Mouse (Mus musculus) kidney, adult 8-10 months (tissue): ENCODE results near the gene Gpsm1.

Experiments
- DNase-seq, 2 experiments: peaks; one replicate each; pipeline ENCODE4 v3.0.0; 2022

The Gpsm1 gene

GRCm38 (mm10) chr2:26315072-26315924 lies at the start of gene Gpsm1:
TSS of gene Gpsm1 (plus strand) at chr2:26315515.
- peak; percentile 56 to 65 for DNase-seq

DNA sequence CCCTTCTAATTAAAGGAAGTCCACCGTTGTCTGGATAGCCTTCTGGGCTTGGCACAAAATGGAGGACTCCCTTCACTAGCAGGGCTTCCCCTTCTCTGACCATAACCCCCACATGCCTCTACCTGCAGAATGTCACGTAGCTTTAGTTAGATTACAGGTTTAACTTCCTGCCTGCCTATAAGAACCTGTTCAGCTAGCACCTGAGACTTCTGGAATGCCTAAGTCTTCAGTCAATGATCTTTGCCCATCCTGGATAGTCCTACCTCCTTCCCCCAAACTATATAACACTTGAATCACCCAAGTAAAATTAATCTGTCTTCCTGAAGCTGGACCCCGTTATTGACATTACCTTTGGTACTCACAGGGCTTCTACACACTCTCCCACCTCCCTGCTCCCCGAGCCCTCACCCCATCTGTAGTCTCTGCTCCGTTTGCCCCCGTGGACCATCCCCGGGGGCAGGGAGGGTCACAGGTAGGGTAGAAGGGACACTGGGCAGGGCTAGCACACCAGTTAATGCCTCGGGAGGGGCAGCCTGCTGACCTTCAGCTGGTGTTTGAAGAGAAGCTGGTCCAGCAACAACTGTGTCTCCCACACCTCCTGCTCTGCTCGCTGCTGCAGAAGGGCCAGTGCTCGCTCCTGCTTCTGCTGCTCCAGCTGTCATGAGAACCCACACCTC lies 49.1 kb upstream of the Gpsm1 start:
- no peak for DNase-seq

GRCm38 (mm10) chr2:26268216-26268615 lies 47.1 kb upstream of the Gpsm1 start:
- DNase-seq, result no peak

DNA sequence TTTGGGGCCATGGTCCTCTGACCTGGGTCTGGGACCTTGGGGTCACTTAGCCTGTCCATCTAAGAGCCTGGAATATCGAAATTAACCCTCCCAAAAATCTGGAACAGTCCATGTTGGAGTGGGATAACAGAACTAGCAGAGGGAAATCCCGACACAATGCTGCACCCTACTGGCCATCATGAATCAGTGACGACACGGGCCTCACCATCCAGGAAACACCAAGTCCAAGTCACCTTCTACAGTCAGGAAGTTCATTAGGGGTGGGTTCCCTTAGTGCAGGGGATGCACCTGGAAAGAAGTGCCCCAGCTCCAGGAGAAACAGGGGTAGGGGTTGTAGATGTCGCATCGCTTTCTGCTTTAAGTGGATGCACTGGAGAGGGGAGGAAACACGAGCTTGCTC lies 41.7 kb upstream of the Gpsm1 start:
- peak; percentile 22 to 55 for DNase-seq

DNA sequence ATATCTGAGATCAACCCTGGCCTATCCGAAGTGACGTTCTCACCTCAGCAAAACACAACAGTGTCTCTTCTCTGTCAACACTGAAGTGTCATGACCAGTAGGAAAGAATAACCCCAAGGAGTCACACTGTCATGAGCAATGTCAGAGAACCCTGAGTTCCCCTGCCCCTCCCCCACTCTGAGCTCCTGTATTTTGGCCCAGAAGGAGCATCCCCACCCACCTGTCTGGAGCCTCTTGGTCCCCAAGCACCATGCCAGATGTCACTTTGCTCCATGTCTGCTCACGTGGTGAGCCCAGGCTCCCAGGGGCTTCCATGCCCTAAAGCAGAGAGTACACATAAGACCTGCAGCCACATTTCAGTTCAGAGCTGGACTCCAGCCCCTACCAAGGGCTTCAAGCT lies 35.6 kb upstream of the Gpsm1 start:
- no peak for DNase-seq

DNA sequence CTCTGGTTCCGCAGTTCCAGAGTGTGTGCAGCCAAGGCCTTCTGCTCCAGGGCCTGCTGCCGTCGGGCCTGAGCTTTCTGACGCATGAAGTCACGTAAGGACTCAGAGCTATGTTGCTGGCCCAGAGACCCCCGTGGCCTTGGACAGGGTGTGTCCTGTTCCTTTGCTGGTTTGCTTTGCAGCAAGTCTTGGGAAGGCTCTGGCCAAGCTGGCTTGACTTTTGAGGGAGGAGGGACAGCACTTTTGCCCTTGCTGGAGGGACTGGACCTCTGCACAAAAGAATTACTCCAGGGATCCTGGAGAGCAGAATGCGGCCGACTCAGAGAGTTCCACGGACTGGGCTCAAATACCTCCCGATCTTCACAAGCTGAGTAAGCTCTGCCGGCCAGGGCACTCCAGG lies 34.7 kb upstream of the Gpsm1 start:
- DNase-seq, result no peak

- no peak for DNase-seq
Measured at GRCm38 (mm10) chr2:26285804-26286203, 29.5 kb upstream of the Gpsm1 start.

DNA sequence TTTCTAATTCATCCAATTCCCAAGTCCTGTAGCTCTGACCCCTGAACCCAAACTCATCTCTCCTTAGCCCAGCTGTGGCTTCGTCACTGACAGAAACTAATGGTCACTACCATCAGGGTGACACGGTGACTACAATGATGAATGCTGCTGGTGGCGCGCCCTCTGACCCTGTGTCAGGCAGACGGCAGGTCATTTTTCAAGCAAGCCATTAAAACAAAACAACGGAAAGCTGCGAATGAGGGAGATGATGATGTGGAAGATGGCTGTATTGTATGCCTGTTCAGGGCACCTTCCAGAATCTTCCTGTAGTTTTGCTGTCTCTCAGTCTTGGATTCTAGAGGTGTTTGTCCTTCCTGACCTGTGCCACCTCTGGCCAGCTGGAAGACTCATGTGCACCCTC lies 28.9 kb upstream of the Gpsm1 start:
- no peak for DNase-seq

GRCm38 (mm10) chr2:26290133-26290532 lies 25.2 kb upstream of the Gpsm1 start:
- no peak for DNase-seq

DNA sequence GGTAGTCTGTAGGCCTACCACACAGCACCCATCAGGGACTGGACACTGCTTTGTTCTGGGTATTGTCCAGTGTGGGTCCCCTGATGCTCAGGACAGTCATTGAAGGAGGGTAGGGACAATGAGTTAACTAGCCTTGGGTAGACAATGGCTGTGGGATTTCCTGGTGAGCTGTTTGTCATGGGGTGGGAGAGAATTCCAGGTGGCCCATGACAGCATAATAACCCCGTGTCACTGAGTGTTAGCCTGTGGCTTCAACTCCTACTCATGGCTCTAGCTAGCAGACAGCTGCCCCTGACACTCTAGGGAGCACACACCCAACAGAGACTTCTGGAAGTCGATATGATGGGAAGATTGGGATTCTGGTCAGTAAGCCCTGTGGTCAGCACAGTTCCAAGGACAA lies 20.9 kb upstream of the Gpsm1 start, which contains the start of gene Ccdc187:
Ccdc187 (minus strand) TSS at position 101 of the 400 bp plus-strand sequence.
- DNase-seq, result no peak

DNA sequence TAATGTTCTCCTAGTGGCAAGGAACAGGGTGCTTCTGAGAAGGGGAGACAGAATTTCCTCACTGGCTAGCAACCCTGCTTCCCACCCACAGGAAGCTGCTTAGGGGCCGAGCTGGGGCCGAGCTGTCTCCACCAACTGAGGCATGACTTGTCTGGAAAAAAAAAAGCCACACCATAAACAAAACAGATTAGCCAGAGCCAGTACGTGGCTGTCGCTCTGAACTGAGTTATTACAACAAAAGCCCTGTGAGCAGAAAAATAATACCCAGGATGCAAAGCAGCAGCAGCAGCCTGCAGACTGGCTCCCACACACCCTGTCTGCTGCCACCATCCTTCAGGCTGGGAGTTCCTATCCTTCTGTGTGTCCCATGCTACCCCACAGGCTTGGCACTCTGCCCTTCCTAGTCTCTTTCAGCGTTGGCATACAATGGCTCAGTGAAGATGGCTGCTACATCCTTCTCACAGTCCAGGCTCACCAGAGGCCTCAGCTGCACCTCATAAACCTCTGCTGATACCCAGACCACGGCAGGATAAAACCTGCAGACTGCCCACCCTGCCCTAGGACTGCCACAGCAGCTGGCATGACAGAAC lies 18.6 kb upstream of the Gpsm1 start:
- no peak for DNase-seq

- DNase-seq, result no peak
Measured at GRCm38 (mm10) chr2:26298208-26298855, 17.0 kb upstream of the Gpsm1 start.

- no peak for DNase-seq
Measured at GRCm38 (mm10) chr2:26298856-26299230, 16.5 kb upstream of the Gpsm1 start.

- DNase-seq, result no peak
Measured at GRCm38 (mm10) chr2:26299336-26299735, 16.0 kb upstream of the Gpsm1 start.

- no peak for DNase-seq
Measured at GRCm38 (mm10) chr2:26300161-26300807, 15.0 kb upstream of the Gpsm1 start.

GRCm38 (mm10) chr2:26300808-26301174 lies 14.5 kb upstream of the Gpsm1 start:
- DNase-seq, result peak; percentile 75 to 87

GRCm38 (mm10) chr2:26302005-26302503 lies 13.3 kb upstream of the Gpsm1 start:
- DNase-seq, result no peak

- no peak for DNase-seq
Measured at GRCm38 (mm10) chr2:26304711-26305110, 10.6 kb upstream of the Gpsm1 start.

DNA sequence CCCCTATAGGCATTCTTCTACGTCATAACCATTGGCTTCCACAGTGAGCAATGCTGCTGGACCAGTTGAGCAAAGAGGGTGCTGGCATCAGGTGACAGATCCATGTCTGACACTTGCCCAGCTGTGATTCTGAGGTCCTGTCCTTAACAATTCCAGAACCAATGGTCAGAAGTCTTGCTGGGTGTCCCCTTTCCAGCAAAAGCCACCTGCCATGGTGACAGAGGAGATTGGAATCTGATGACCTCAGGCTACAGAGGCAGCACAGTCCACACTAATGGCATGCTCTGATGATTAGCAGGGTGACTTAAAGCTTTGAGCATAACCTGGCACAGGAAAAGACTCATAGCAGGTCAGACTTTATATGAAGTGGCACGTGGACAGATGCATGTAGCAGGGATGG lies 9.8 kb upstream of the Gpsm1 start:
- no peak for DNase-seq

DNA sequence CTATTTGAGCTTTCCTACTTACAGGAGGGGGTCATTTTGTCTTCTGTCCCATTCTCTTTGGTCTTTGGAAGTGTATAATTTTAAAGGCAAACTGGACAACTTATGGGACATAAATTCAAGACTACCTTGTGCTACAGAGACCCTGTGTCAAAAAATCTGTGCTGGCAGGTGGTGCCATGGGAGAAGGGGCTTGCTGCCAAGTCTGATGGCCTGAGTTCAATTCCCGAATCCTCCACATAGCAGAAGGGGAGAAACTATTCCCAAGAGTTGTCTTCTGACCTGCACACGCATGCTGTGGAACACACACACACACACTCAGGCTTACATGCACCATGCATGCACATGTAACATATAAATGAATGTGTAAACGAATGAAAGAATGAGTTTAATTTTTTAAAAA lies 8.6 kb upstream of the Gpsm1 start:
- no peak for DNase-seq

DNA sequence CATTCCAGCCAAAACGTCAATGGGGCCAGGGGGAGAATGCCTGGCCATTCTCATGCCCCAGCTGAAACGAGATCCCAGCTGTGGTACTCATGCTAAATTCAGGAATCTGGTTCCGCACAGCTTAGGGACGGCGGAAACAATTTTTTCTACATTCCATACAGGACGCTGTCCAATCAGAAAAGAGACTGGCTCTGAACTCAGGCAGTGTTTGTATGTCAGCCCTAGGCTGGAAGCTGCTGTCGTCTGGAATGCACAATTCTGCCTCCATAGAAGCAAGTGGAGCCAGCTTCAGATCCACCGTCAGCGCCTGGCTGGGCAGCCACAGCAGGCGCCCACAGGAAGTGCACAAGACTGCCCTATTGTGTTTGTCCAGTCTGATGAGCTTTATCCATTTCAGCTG lies 5.6 kb upstream of the Gpsm1 start:
- no peak for DNase-seq

DNA sequence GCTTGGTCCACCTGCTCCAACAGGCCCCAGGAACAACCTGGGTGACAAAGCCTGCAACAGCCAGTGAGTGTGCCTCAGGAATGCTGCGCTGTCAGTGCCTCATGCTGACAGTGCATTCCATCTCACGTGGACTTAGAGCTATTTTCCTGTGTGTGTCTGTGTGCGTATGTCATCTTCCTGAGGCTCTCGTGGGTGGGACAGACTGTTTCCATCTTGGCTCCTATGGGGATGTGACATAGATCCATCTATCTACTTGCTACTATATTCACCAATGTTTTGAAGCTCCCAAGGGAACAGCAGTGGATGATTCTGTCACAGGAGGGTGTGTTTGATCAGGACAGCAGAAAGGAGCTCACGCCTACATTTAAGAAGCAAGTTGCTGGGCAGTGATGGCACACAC lies 3.4 kb upstream of the Gpsm1 start:
- DNase-seq, result no peak

- DNase-seq, result peak in 1 of 2 experiments; percentile 25
Measured at GRCm38 (mm10) chr2:26312812-26313211, 2.5 kb upstream of the Gpsm1 start.
